Mouse (Mus musculus): ENCODE results near the gene Adgrg1. TPM values are rescaled to one million over a fixed set of nuclear protein-coding genes. Genes with fewer than 3 reads are reported as not detected.

Adgrg1 gene
- polyA plus RNA-seq, 1 experiment from 2014 or later = 33.8 TPM

- H3K4me1 ChIP-seq (ENCODE audit: insufficient read depth) = peaks cover 4% of the 10 kb centered on the region; the same call in 1 of the 2 replicates
- no peaks in the 10 kb centered on the region for H3K27me3 ChIP-seq (ENCODE audit: insufficient read depth, low read length)
- DNase-seq = peak; percentile 39
- H3K27ac ChIP-seq (ENCODE audit: low read depth) = peak overlapping the region; percentile 42
- TF ChIP-seq CTCF (IDR thresholded peaks at IDR 0.05; ENCODE audit: low read depth) = no peak
- H3K4me2 ChIP-seq = peak overlapping the region; percentile 16; the same call in 1 of the 2 replicates
- no peaks in the 10 kb centered on the region for H3K9me3 ChIP-seq (ENCODE audit: low read depth, low read length)
- H3K36me3 ChIP-seq (ENCODE audit: insufficient read depth) = peaks cover 7% of the 10 kb centered on the region
- no peak overlapping the region; the same call in 1 of the 2 replicates for H3K9ac ChIP-seq
- WGBS = 53% methylated on average over 6 of the region's 6 CpGs
- H3K4me3 ChIP-seq (ENCODE audit: low read depth, low read length) = no peak overlapping the region
- peak; percentile 30; the same call in 1 of the 2 replicates for ATAC-seq (ENCODE audit: insufficient read depth)
Measured at GRCm38 (mm10) chr8:94999956-95000355, 25.4 kb downstream of the Adgrg1 start.

GRCm38 (mm10) chr8:95000684-95001083 is 26.1 kb downstream of the Adgrg1 start:
- Histone ChIP-seq H3K36me3 (ENCODE audit: insufficient read depth) (peaks cover 10% of the 10 kb centered on the region), H3K9me3 (ENCODE audit: low read depth, low read length) (no peaks in the 10 kb centered on the region), H3K4me3 (ENCODE audit: low read depth, low read length) (no peak overlapping the region), H3K9ac (no peak overlapping the region), H3K27ac (ENCODE audit: low read depth) (peak overlapping the region; percentile 42), H3K4me1 (ENCODE audit: insufficient read depth) (peaks cover 4% of the 10 kb centered on the region; the same call in 1 of the 2 replicates), H3K27me3 (ENCODE audit: insufficient read depth, low read length) (no peaks in the 10 kb centered on the region), H3K4me2 (peak overlapping the region; percentile 16; the same call in 1 of the 2 replicates)
- peak; percentile 22; the same call in 1 of the 2 replicates for ATAC-seq (ENCODE audit: insufficient read depth)
- no peak for TF ChIP-seq CTCF (IDR thresholded peaks at IDR 0.05; ENCODE audit: low read depth)
- DNase-seq = peak; percentile 83
- 14% methylated on average over 5 of the region's 5 CpGs for WGBS

GRCm38 (mm10) chr8:95001165-95001564 is 26.6 kb downstream of the Adgrg1 start:
- Histone ChIP-seq H3K4me1 (ENCODE audit: insufficient read depth) (peaks cover 4% of the 10 kb centered on the region; the same call in 1 of the 2 replicates), H3K9me3 (ENCODE audit: low read depth, low read length) (no peaks in the 10 kb centered on the region), H3K9ac (no peak overlapping the region), H3K4me2 (no peak overlapping the region), H3K27ac (ENCODE audit: low read depth) (peak overlapping the region; percentile 42), H3K4me3 (ENCODE audit: low read depth, low read length) (no peak overlapping the region), H3K36me3 (ENCODE audit: insufficient read depth) (peaks cover 10% of the 10 kb centered on the region), H3K27me3 (ENCODE audit: insufficient read depth, low read length) (no peaks in the 10 kb centered on the region)
- WGBS = 71% methylated on average over 5 of the region's 5 CpGs
- no peak for DNase-seq
- TF ChIP-seq CTCF (IDR thresholded peaks at IDR 0.05; ENCODE audit: low read depth) = no peak
- no peak for ATAC-seq (ENCODE audit: insufficient read depth)

GRCm38 (mm10) chr8:95001655-95002054 is 27.1 kb downstream of the Adgrg1 start:
- H3K4me2 ChIP-seq = no peak overlapping the region
- TF ChIP-seq CTCF (IDR thresholded peaks at IDR 0.05; ENCODE audit: low read depth) = peak; percentile 99
- no peaks in the 10 kb centered on the region for H3K27me3 ChIP-seq (ENCODE audit: insufficient read depth, low read length)
- no peak overlapping the region for H3K27ac ChIP-seq (ENCODE audit: low read depth)
- peaks cover 12% of the 10 kb centered on the region for H3K36me3 ChIP-seq (ENCODE audit: insufficient read depth)
- 8% methylated on average over 7 of the region's 7 CpGs for WGBS
- DNase-seq (peak; percentile 88), ATAC-seq (ENCODE audit: insufficient read depth) (peak; percentile 70)
- H3K4me3 ChIP-seq (ENCODE audit: low read depth, low read length) = no peak overlapping the region
- no peak overlapping the region for H3K9ac ChIP-seq
- no peaks in the 10 kb centered on the region for H3K9me3 ChIP-seq (ENCODE audit: low read depth, low read length)
- H3K4me1 ChIP-seq (ENCODE audit: insufficient read depth) = peaks cover 4% of the 10 kb centered on the region; the same call in 1 of the 2 replicates

GRCm38 (mm10) chr8:95002089-95002655 is 27.6 kb downstream of the Adgrg1 start:
- no peak overlapping the region for H3K4me2 ChIP-seq
- no peaks in the 10 kb centered on the region for H3K9me3 ChIP-seq (ENCODE audit: low read depth, low read length)
- peaks cover 4% of the 10 kb centered on the region; the same call in 1 of the 2 replicates for H3K4me1 ChIP-seq (ENCODE audit: insufficient read depth)
- no peak overlapping the region for H3K9ac ChIP-seq
- H3K27me3 ChIP-seq (ENCODE audit: insufficient read depth, low read length) = no peaks in the 10 kb centered on the region
- peaks cover 12% of the 10 kb centered on the region for H3K36me3 ChIP-seq (ENCODE audit: insufficient read depth)
- TF ChIP-seq CTCF (IDR thresholded peaks at IDR 0.05; ENCODE audit: low read depth) = no peak
- 48% methylated on average over 8 of the region's 8 CpGs for WGBS
- 0 out of 2 replicates have a peak, but pooled peaks have one; percentile 2 for ATAC-seq (ENCODE audit: insufficient read depth)
- DNase-seq = no peak
- H3K27ac ChIP-seq (ENCODE audit: low read depth) = no peak overlapping the region
- no peak overlapping the region for H3K4me3 ChIP-seq (ENCODE audit: low read depth, low read length)

- Histone ChIP-seq H3K9me3 (ENCODE audit: low read depth, low read length) (no peaks in the 10 kb centered on the region), H3K27ac (ENCODE audit: low read depth) (no peak overlapping the region), H3K9ac (no peak overlapping the region), H3K4me3 (ENCODE audit: low read depth, low read length) (no peak overlapping the region), H3K36me3 (ENCODE audit: insufficient read depth) (peaks cover 26% of the 10 kb centered on the region; the same call in 1 of the 2 replicates), H3K4me1 (ENCODE audit: insufficient read depth) (no peaks in the 10 kb centered on the region), H3K27me3 (ENCODE audit: insufficient read depth, low read length) (no peaks in the 10 kb centered on the region), H3K4me2 (no peak overlapping the region)
- DNase-seq (no peak), ATAC-seq (ENCODE audit: insufficient read depth) (no peak)
- 78% methylated on average over 15 of the region's 15 CpGs for WGBS
- TF ChIP-seq CTCF (IDR thresholded peaks at IDR 0.05; ENCODE audit: low read depth) = no peak
Measured at GRCm38 (mm10) chr8:95012442-95012919, 37.9 kb downstream of the Adgrg1 start.

- Histone ChIP-seq H3K27me3 (ENCODE audit: insufficient read depth, low read length) (no peaks in the 10 kb centered on the region), H3K9ac (no peak overlapping the region), H3K36me3 (ENCODE audit: insufficient read depth) (peaks cover 10% of the 10 kb centered on the region; the same call in 1 of the 2 replicates), H3K4me3 (ENCODE audit: low read depth, low read length) (no peak overlapping the region), H3K27ac (ENCODE audit: low read depth) (no peak overlapping the region), H3K4me1 (ENCODE audit: insufficient read depth) (no peaks in the 10 kb centered on the region), H3K9me3 (ENCODE audit: low read depth, low read length) (no peaks in the 10 kb centered on the region), H3K4me2 (no peak overlapping the region)
- no peak for DNase-seq
- no peak for TF ChIP-seq CTCF (IDR thresholded peaks at IDR 0.05; ENCODE audit: low read depth)
- WGBS = 68% methylated on average over 4 of the region's 4 CpGs
- ATAC-seq (ENCODE audit: insufficient read depth) = no peak
Measured at GRCm38 (mm10) chr8:95015866-95016265, 41.3 kb downstream of the Adgrg1 start.

Measured in lung, embryonic 14.5 days (tissue).